Mouse (Mus musculus) adrenal gland, adult 10 weeks (tissue): ENCODE data around the gene Olfr424. TPM values are rescaled to one million over a fixed set of nuclear protein-coding genes. Genes with fewer than 3 reads are reported as not detected.

ENCODE experiments used
- polyA plus RNA-seq: library from polyadenylated mRNA; stranded (reverse); fragments of 350-450 nt; fragmentation: Illumina TruSeq; extraction: RNeasy Lipid Tissue Mini Kit (QIAGEN cat#74804); gene quantifications from one replicate; pipeline ENCODE4 v1.2.3, GENCODE M21; 2014; ENCODE audit warnings: low read depth, low replicate concordance

Olfr424 gene
- not detected for polyA plus RNA-seq

GRCm38 (mm10) chr1:174131217-174131616, at the start of gene Olfr424:
TSS of gene Olfr424 (plus strand) at chr1:174131517.

GRCm38 (mm10) chr1:174084031-174084430, 47.3 kb upstream of the Olfr424 start, which contains the start of gene Olfr429:
TSS of gene Olfr429 (plus strand) at chr1:174084331.

GRCm38 (mm10) chr1:174096591-174096990, 34.7 kb upstream of the Olfr424 start, which contains the start of gene Olfr427:
TSS of gene Olfr427 (plus strand) at chr1:174096891.

GRCm38 (mm10) chr1:174121062-174121461, 10.3 kb upstream of the Olfr424 start, which contains the start of gene Olfr231:
TSS of gene Olfr231 (minus strand) at chr1:174121162.

GRCm38 (mm10) chr1:174155333-174155732, 24.0 kb downstream of the Olfr424 start, which contains the start of gene Olfr420:
TSS of gene Olfr420 (plus strand) at chr1:174155633.

GRCm38 (mm10) chr1:174172605-174173004, 41.3 kb downstream of the Olfr424 start, which contains the start of gene Spta1:
TSS of gene Spta1 (plus strand) at chr1:174172776.

Other genes with a start within 250 kb of the Olfr424 start
- 14.0 TPM for gene Ifi211, start 218.5 kb upstream of the Olfr424 start, polyA plus RNA-seq
- gene Mndal, start 189.0 kb upstream of the Olfr424 start, polyA plus RNA-seq, result 98.6 TPM
- 74.8 TPM for gene Ifi203, start 188.8 kb upstream of the Olfr424 start, polyA plus RNA-seq
- gene Ifi202b, start 148.8 kb upstream of the Olfr424 start, polyA plus RNA-seq, result not detected
- gene Ifi205, start 99.7 kb upstream of the Olfr424 start, polyA plus RNA-seq, result 8.8 TPM
- gene Olfr433, start 90.8 kb upstream of the Olfr424 start, polyA plus RNA-seq, result not detected
- not detected for gene Olfr432, start 82.3 kb upstream of the Olfr424 start, polyA plus RNA-seq
- gene Olfr430, start 64.9 kb upstream of the Olfr424 start, polyA plus RNA-seq, result not detected
- not detected for gene Olfr429, start 47.2 kb upstream of the Olfr424 start, polyA plus RNA-seq
- not detected for gene Olfr427, start 34.6 kb upstream of the Olfr424 start, polyA plus RNA-seq
- gene Olfr231, start 10.4 kb upstream of the Olfr424 start, polyA plus RNA-seq, result not detected
- gene Olfr420, start 24.1 kb downstream of the Olfr424 start, polyA plus RNA-seq, result not detected
- not detected for gene Spta1, start 41.3 kb downstream of the Olfr424 start, polyA plus RNA-seq
- not detected for gene Olfr419, start 120.5 kb downstream of the Olfr424 start, polyA plus RNA-seq
- 1.4 TPM for gene Mptx1, start 199.0 kb downstream of the Olfr424 start, polyA plus RNA-seq
- gene Olfr417, start 233.6 kb downstream of the Olfr424 start, polyA plus RNA-seq, result not detected